Mouse (Mus musculus) limb, embryonic 11.5 days (tissue): ENCODE data around the gene Blvrb. TPM values are rescaled to one million over a fixed set of nuclear protein-coding genes. Genes with fewer than 3 reads are reported as not detected.

Experiments used
- ATAC-seq: fragments of 200-750 bp; cut with Nextera tagmentation; 2 replicates; pipeline ENCODE4 v1.8.0; 2017; ENCODE audit warnings: low read depth; ENCODE audit not compliant: insufficient number of reproducible peaks, low FRiP score, low TSS enrichment
- DNase-seq: peaks from one replicate; pipeline ENCODE4 v3.0.0-alpha.2; 2015; ENCODE audit warnings: low spot score
- H3K27ac ChIP-seq: fragments of 300-500 bp; sonication (generic); replicated peaks from 2 replicates; pipeline ENCODE4 v1.5.1; 2014; ENCODE audit warnings: low read depth, mild to moderate bottlenecking, low read length
- H3K27me3 ChIP-seq: fragments of 300-500 bp; sonication (generic); 2 replicates; pipeline ENCODE4 v1.6.1; 2014; ENCODE audit warnings: mild to moderate bottlenecking, low read length, mixed read lengths; ENCODE audit not compliant: control insufficient read depth, insufficient read depth
- H3K36me3 ChIP-seq: fragments of 300-500 bp; sonication (generic); 2 replicates; pipeline ENCODE4 v1.6.1; 2014; ENCODE audit warnings: mild to moderate bottlenecking, low read length, moderate library complexity, mixed read lengths; ENCODE audit not compliant: control insufficient read depth, insufficient read depth
- H3K4me1 ChIP-seq: fragments of 300-500 bp; sonication (generic); 2 replicates; pipeline ENCODE4 v1.6.1; 2014; ENCODE audit warnings: low read length, mixed read lengths; ENCODE audit not compliant: control insufficient read depth, insufficient read depth
- H3K4me2 ChIP-seq: fragments of 300-500 bp; sonication (generic); 2 replicates; pipeline ENCODE4 v1.6.1; 2014; ENCODE audit warnings: low read depth, mild to moderate bottlenecking, moderate library complexity; ENCODE audit not compliant: severe bottlenecking
- H3K4me3 ChIP-seq: fragments of 300-500 bp; sonication (generic); 2 replicates; pipeline ENCODE4 v1.5.1; 2014; ENCODE audit warnings: low read depth, low read length
- H3K9ac ChIP-seq: fragments of 300-500 bp; sonication (generic); 2 replicates; pipeline ENCODE4 v1.6.1; 2014; ENCODE audit warnings: mild to moderate bottlenecking, low read length
- H3K9me3 ChIP-seq: fragments of 300-500 bp; sonication (generic); 2 replicates; pipeline ENCODE4 v1.6.1; 2016; ENCODE audit warnings: low read length; ENCODE audit not compliant: control insufficient read depth
- WGBS: fragments of 180-500 bp; shearing (Covaris S2); extraction: QIAGEN DNeasy Blood & Tissue Kit; methylation state at CpG from one replicate; pipeline ENCODE4 v1.1.7; 2014; 5-methylcytosine and 5-hydroxymethylcytosine counted together
- polyA plus RNA-seq: library from polyadenylated mRNA; unstranded; fragments of >200 nt; fragmentation: Nextera tagmentation; extraction: Ambion mirVana; gene quantifications from 2 replicates; pipeline ENCODE4 v1.2.1, GENCODE M21; 2014

Gene Blvrb
- polyA plus RNA-seq, 1 experiment from 2014 or later = 29.0 TPM

DNA sequence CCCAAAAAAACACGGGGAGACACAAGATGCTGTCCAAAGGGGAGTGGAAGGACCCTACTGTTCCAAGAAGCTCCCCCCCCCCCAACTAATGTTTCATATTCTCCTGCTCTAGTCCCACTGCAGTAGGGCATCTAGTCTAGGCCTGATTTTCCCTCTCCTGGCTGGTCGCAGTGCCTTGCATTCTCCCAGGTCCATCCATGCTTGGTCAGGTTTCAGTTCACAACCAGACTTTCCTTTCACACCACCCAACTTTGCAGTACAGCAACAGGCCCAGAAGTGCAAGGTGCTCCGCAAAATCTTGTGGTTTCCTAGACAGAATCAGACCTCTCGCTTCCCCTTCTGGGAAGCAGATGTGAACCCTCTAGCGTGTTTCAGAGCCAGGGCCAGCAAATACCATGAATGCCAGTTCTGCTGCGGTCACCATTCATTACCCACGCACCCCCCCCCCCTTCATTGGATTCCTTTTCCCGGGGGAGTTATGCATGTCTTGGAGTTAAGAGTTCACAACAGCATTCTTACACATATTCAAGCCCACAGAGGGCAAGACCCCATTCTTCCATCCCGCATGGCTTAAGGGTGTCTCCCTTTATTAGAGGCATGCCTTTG, 59.1 kb downstream of the Blvrb start:
- WGBS = 56% methylated on average over 9 of the region's 9 CpGs
- Histone ChIP-seq H3K9ac (no peak overlapping the region), H3K36me3 (no peaks in the 10 kb centered on the region), H3K27ac (no peak overlapping the region; the same call in 1 of the 2 replicates), H3K4me2 (peak overlapping the region; percentile 49), H3K27me3 (no peaks in the 10 kb centered on the region), H3K9me3 (no peaks in the 10 kb centered on the region), H3K4me3 (peak overlapping the region; percentile 47; the same call in 1 of the 2 replicates), H3K4me1 (0 out of 2 replicates have a peak, but pooled peaks cover 2% of the 10 kb centered on the region)
- peak; percentile 45 for DNase-seq
- ATAC-seq = no peak

DNA sequence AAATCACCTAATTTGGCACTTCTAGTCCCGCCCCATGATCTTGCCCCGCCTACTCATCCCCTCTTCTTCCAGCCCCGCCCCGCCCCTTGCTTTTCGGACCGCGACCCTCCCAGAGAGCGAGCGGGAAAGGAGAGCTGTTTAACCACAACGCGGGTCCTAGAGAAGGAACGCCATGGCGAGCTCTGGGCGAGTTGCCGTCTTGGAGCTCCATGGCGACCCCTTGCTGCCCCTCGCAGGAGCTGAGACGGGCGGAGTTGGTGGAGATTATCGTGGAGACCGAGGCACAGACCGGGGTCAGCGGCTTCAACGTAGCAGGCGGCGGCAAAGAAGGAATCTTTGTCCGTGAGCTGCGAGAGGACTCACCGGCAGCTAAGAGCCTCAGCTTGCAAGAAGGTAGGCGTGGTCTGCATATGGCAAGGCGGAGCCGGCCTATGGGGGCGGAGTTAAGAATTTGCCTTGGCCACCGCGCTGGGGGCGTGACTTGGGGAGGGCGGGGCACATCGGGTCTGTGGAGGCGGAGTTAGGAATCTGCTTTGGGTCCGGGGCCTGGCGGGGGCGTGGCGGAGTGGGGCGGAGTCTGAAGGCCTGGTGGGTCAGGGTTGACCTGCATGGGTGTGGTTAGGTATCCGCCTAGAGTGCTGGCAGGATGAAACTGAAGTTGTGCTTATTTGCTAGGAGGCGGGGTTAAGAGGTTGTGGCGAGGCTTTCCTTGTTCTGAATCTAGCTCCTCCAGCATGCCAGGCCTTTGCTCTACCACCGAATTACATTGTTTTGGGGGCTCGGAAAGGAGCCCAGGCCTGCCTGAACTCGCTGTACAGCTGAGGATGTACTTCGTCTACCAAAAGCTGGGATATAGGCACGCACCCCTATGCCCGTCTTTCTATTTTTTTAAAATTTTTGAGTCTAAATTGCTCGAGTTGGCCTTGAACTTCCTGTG, 60.2 kb downstream of the Blvrb start:
- Histone ChIP-seq H3K4me1 (0 out of 2 replicates have a peak, but pooled peaks cover 2% of the 10 kb centered on the region), H3K36me3 (no peaks in the 10 kb centered on the region), H3K4me2 (peak overlapping the region; percentile 49), H3K27ac (peak overlapping the region; percentile 96), H3K9me3 (no peaks in the 10 kb centered on the region), H3K9ac (peak overlapping the region; percentile 70), H3K27me3 (no peaks in the 10 kb centered on the region), H3K4me3 (peak overlapping the region; percentile 47)
- DNase-seq (peak; percentile 100), ATAC-seq (peak; percentile 91)
- under 1% methylated on average over 53 of the region's 54 CpGs for WGBS

DNA sequence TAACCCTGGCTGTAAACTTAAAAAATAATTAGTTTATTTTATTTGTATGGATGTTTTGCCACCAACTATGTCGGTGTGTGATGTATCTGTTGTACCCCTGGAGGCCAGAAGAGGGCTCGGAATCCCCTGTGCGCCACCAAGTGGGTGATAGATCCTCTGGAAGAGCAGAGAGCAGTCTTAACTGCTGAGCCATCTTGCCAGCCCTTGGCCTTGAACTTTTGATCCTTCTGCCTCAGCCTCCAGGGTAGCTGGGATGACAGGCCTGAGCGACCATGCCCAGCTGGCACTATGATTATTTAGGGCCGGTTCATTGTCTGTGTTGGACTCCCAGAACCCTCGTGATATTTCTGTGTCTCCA, 60.8 kb downstream of the Blvrb start:
- Histone ChIP-seq H3K4me3 (peak overlapping the region; percentile 47), H3K36me3 (no peaks in the 10 kb centered on the region), H3K27ac (no peak overlapping the region), H3K4me1 (0 out of 2 replicates have a peak, but pooled peaks cover 2% of the 10 kb centered on the region), H3K4me2 (peak overlapping the region; percentile 49), H3K9me3 (no peaks in the 10 kb centered on the region), H3K27me3 (no peaks in the 10 kb centered on the region), H3K9ac (no peak overlapping the region)
- ATAC-seq (peak; percentile 7; the same call in 1 of the 2 replicates), DNase-seq (peak; percentile 61)
- 23% methylated on average over 6 of the region's 6 CpGs for WGBS

DNA sequence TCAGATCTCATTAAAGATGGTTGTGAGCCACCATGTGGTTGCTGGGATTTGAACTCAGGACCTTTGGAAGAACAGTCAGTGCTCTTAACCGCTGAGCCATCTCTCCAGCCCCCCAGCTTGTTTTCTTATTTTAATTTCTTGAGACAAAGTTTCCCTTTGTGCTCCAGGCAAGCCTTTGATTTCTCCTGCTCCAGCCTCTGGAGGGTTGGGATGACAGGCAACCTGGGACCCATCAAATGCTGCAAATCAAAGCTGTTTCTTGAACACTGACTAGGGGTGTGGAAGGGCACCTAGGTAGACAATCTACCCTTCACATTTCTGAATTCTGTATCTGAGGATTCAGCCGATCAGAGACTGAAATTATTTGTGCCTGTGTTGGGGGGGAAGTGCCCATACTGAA, 63.0 kb downstream of the Blvrb start:
- no peaks in the 10 kb centered on the region for H3K36me3 ChIP-seq
- ATAC-seq = no peak
- WGBS = 85% methylated on average over 2 of the region's 2 CpGs

DNA sequence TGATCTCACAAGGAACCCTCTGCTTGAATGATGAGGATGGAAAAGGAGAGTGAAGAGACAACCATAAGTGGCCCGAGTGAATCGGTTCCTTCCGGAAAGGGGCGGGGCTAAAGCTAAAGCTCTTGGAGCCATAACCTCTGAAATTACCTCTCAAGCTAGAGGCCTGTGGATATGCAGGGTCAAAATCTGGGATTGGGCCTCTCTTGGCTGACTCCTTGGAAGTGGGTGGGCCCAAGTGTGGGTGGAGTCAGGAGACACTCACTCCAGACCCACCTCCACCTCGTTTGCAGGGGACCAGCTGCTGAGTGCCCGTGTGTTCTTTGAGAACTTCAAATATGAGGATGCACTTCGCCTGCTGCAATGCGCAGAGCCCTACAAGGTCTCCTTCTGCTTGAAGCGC, 67.2 kb downstream of the Blvrb start:
- H3K4me2 ChIP-seq = no peak overlapping the region
- H3K27ac ChIP-seq = no peak overlapping the region
- no peaks in the 10 kb centered on the region for H3K27me3 ChIP-seq
- ATAC-seq (no peak), DNase-seq (no peak)
- H3K9ac ChIP-seq = no peak overlapping the region
- H3K9me3 ChIP-seq = no peaks in the 10 kb centered on the region
- H3K36me3 ChIP-seq = no peaks in the 10 kb centered on the region
- no peaks in the 10 kb centered on the region for H3K4me1 ChIP-seq
- 74% methylated on average over 9 of the region's 9 CpGs for WGBS
- no peak overlapping the region for H3K4me3 ChIP-seq

More for the DNA sequence above, 63.0 kb downstream of the Blvrb start:
- 0 out of 2 replicates have a peak, but pooled peaks cover 2% of the 10 kb centered on the region for H3K4me1 ChIP-seq
- H3K9ac ChIP-seq = no peak overlapping the region
- no peaks in the 10 kb centered on the region for H3K27me3 ChIP-seq
- no peaks in the 10 kb centered on the region for H3K9me3 ChIP-seq
- no peak overlapping the region for H3K4me2 ChIP-seq
- DNase-seq = no peak
- H3K27ac ChIP-seq = no peak overlapping the region
- no peak overlapping the region for H3K4me3 ChIP-seq

Other genes with a start within 250 kb of the Blvrb start
- gene Itpkc, start 219.3 kb upstream of the Blvrb start, polyA plus RNA-seq = 6.5 and 8.0 TPM in 2 replicates
- gene Coq8b, start 215.0 kb upstream of the Blvrb start, polyA plus RNA-seq = 14.5 and 15.5 TPM in 2 replicates
- 7.3 and 9.0 TPM in 2 replicates for gene Numbl, start 189.5 kb upstream of the Blvrb start, polyA plus RNA-seq
- gene Ltbp4, start 110.3 kb upstream of the Blvrb start, polyA plus RNA-seq = 10.8 and 14.0 TPM in 2 replicates
- 46.5 and 50.9 TPM in 2 replicates for gene Shkbp1, start 92.0 kb upstream of the Blvrb start, polyA plus RNA-seq
- 0.52 TPM in 1 of 2 replicates, not detected in the other for gene Gm20479, start 90.6 kb upstream of the Blvrb start, polyA plus RNA-seq
- 0.15 and 0.27 TPM in 2 replicates for gene Sptbn4, start 292 bp upstream of the Blvrb start, polyA plus RNA-seq
- gene Sertad3, start 25.8 kb downstream of the Blvrb start, polyA plus RNA-seq = 25.9 and 29.3 TPM in 2 replicates
- gene Sertad1, start 38.9 kb downstream of the Blvrb start, polyA plus RNA-seq = 29.0 and 31.5 TPM in 2 replicates
- 1.5 and 2.1 TPM in 2 replicates for gene Prx, start 51.3 kb downstream of the Blvrb start, polyA plus RNA-seq
- gene Hipk4, start 75.3 kb downstream of the Blvrb start, polyA plus RNA-seq = 0.45 and 0.72 TPM in 2 replicates
- gene Pld3, start 105.2 kb downstream of the Blvrb start, polyA plus RNA-seq = 49.1 and 53.2 TPM in 2 replicates
- 32.1 and 32.4 TPM in 2 replicates for gene 2310022A10Rik, start 105.3 kb downstream of the Blvrb start, polyA plus RNA-seq
- 83.9 and 85.7 TPM in 2 replicates for gene Akt2, start 143.6 kb downstream of the Blvrb start, polyA plus RNA-seq
- gene Ttc9b, start 205.9 kb downstream of the Blvrb start, polyA plus RNA-seq = 0.15 and 0.34 TPM in 2 replicates
- gene Map3k10, start 226.6 kb downstream of the Blvrb start, polyA plus RNA-seq = 6.8 and 8.6 TPM in 2 replicates
- 2.8 and 3.1 TPM in 2 replicates for gene Zfp607b, start 241.4 kb downstream of the Blvrb start, polyA plus RNA-seq